Mouse (Mus musculus): ENCODE measurements around the gene Ulk4. TPM values are rescaled to one million over a fixed set of nuclear protein-coding genes. Genes with fewer than 3 reads are reported as not detected.

Gene Ulk4
- polyA plus RNA-seq, 1 experiment from 2014 or later, result 65.6 TPM

GRCm38 (mm10) chr9:121302543-121302942 is 25.5 kb upstream of the Ulk4 start:
- ATAC-seq (ENCODE audit: low FRiP score) (no peak), DNase-seq (ENCODE audit: low spot score) (no peak)
- peaks cover 50% of the 10 kb centered on the region for H3K4me1 ChIP-seq (replicated peaks; ENCODE audit: control insufficient read depth, insufficient read depth, low read length)
- no peak overlapping the region for H3K9ac ChIP-seq
- no peak overlapping the region for H3K4me3 ChIP-seq (replicated peaks; ENCODE audit: low read length)
- WGBS, result 91% methylated on average over 7 of the region's 8 CpGs
- no peaks in the 10 kb centered on the region for H3K27me3 ChIP-seq (ENCODE audit: control insufficient read depth, insufficient read depth, low read length)
- H3K9me3 ChIP-seq (ENCODE audit: control insufficient read depth, low read length), result no peaks in the 10 kb centered on the region
- H3K27ac ChIP-seq, result no peak overlapping the region
- no peaks in the 10 kb centered on the region for H3K36me3 ChIP-seq (replicated peaks; ENCODE audit: control insufficient read depth, insufficient read depth)
- H3K4me2 ChIP-seq (replicated peaks), result no peak overlapping the region

DNA sequence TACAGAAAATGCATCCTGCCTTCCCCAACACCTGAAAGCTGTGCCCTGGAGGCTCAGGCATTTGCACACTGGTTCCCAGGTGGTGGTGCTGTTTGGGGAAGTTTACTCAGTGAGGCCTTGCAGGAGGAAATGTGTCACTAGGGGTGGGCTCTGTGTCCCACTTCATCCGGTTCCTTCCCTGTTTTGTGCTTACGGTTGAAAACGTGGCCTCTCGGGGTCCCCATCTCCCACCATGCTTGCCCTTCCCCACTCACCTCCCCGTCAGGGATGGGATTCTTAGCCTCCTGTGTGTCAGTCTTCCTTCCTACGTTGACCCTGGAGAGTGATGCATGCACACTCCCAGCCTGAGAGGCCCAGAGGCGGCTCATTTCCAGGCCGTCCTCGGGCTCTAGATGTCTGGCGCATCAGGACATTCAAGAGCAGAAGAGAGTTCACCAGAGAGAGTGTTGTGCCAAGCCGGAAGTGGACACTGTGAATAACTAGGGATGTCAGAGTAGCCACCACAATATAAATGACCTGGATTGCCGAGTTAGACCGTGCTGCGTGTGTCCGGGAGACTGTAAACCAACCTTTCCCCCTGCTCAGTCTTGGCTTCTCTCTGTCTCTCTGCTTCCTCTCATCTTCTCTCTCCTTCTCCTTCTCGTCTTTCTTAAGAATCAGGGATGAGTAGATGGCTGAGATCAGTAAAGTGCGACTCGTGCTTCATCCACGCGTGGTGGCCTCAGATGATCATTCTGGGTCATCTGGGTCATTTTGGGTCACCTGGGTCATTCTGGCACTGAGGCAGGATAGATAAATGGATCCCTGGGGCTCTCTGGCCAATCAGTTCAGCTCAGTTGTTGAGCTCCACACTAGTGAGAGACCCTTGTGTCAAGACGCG is 24.3 kb upstream of the Ulk4 start:
- H3K4me1 ChIP-seq (replicated peaks; ENCODE audit: control insufficient read depth, insufficient read depth, low read length), result peaks cover 50% of the 10 kb centered on the region
- no peak overlapping the region for H3K9ac ChIP-seq
- 0 out of 2 replicates have a peak overlapping the region, but pooled peaks have one; percentile 92 for H3K4me2 ChIP-seq (replicated peaks)

DNA sequence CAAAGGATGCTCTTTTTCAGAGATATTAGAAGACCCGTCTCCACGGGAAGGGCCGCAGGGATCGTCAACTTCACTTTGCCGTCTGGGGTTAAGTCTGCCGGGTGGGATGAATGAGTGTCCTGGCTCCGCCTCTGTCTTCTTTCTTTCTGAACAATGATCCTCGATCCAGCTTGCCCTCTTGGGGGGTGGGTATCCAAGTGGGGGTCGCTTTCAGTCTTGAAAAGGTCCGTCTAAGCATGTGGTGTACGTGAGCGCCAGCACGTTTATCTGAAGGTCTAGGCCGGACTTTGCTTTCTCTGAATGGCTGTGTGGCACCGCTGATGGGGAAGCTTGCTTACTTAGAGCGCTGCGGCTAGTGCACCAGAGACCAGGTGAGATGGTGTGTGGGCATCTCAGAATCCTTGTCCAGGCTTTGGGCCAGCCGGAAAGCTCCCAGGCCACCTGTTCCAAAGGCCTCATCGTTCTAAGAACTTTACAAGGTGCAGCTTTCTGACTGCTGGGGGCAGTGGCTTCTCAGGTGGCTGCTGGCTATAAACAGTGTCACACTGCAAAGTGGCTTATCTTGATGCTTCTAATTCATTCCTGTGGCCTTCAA is 23.1 kb upstream of the Ulk4 start:
- H3K27ac ChIP-seq, result peak overlapping the region; percentile 48; the same call in 1 of the 2 replicates
- no peaks in the 10 kb centered on the region for H3K27me3 ChIP-seq (ENCODE audit: control insufficient read depth, insufficient read depth, low read length)
- DNase-seq (ENCODE audit: low spot score) (no peak), ATAC-seq (ENCODE audit: low FRiP score) (no peak)
- H3K4me2 ChIP-seq (replicated peaks), result peak overlapping the region; percentile 92
- H3K4me3 ChIP-seq (replicated peaks; ENCODE audit: low read length), result peak overlapping the region; percentile 82
- H3K36me3 ChIP-seq (replicated peaks; ENCODE audit: control insufficient read depth, insufficient read depth), result no peaks in the 10 kb centered on the region
- no peaks in the 10 kb centered on the region for H3K9me3 ChIP-seq (ENCODE audit: control insufficient read depth, low read length)
- H3K4me1 ChIP-seq (replicated peaks; ENCODE audit: control insufficient read depth, insufficient read depth, low read length), result peaks cover 50% of the 10 kb centered on the region
- WGBS, result 12% methylated on average over 19 of the region's 19 CpGs
- peak overlapping the region; percentile 90 for H3K9ac ChIP-seq

More for the DNA sequence above, 24.3 kb upstream of the Ulk4 start:
- Histone ChIP-seq H3K36me3 (replicated peaks; ENCODE audit: control insufficient read depth, insufficient read depth) (no peaks in the 10 kb centered on the region), H3K27ac (no peak overlapping the region), H3K9me3 (ENCODE audit: control insufficient read depth, low read length) (no peaks in the 10 kb centered on the region), H3K27me3 (ENCODE audit: control insufficient read depth, insufficient read depth, low read length) (no peaks in the 10 kb centered on the region), H3K4me3 (replicated peaks; ENCODE audit: low read length) (no peak overlapping the region)
- ATAC-seq (ENCODE audit: low FRiP score) (no peak), DNase-seq (ENCODE audit: low spot score) (no peak)
- 65% methylated on average over 22 of the region's 22 CpGs for WGBS

GRCm38 (mm10) chr9:121299223-121299755 is 22.3 kb upstream of the Ulk4 start:
- H3K4me2 ChIP-seq (replicated peaks), result peak overlapping the region; percentile 92
- no peaks in the 10 kb centered on the region for H3K9me3 ChIP-seq (ENCODE audit: control insufficient read depth, low read length)
- WGBS, result 36% methylated on average over 9 of the region's 9 CpGs
- H3K27me3 ChIP-seq (ENCODE audit: control insufficient read depth, insufficient read depth, low read length), result no peaks in the 10 kb centered on the region
- no peaks in the 10 kb centered on the region for H3K36me3 ChIP-seq (replicated peaks; ENCODE audit: control insufficient read depth, insufficient read depth)
- ATAC-seq (ENCODE audit: low FRiP score) (no peak), DNase-seq (ENCODE audit: low spot score) (no peak)
- peak overlapping the region; percentile 48; the same call in 1 of the 2 replicates for H3K27ac ChIP-seq
- peak overlapping the region; percentile 82 for H3K4me3 ChIP-seq (replicated peaks; ENCODE audit: low read length)
- peak overlapping the region; percentile 90; the same call in 1 of the 2 replicates for H3K9ac ChIP-seq
- H3K4me1 ChIP-seq (replicated peaks; ENCODE audit: control insufficient read depth, insufficient read depth, low read length), result peaks cover 46% of the 10 kb centered on the region

DNA sequence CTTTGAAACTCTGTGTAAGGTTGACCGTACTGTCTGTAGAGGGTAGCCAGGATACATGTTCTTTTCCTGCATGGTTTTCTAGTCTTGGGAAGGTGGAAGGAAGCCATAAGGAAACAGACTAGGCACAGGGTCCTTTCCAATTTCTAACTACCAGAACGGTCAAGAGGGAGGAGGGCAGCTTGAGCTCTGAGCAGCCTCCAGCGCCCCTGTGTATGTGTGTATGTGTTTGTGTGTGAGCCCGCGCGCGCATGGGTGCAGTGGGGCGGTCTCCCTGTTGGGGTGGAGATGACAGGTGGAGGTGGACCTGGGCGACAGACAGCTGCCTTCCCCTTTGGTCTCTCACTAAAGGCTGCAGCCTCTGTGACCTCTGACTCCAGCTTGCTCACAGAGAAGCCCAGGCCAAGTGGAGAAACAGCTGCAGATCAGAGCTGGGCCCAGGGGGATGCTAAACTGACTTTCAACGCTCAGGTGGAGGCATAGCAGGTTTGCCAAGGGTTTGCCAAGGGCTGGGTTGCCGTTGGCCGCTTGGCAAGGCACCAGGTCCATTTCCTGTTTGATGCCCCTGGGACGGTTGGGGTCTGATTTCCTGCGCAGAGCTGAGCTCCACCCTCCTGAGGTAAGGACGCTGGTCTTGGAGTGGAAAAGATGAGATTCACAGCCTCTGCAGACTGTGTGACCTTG is 21.6 kb upstream of the Ulk4 start:
- peak overlapping the region; percentile 90 for H3K9ac ChIP-seq
- ATAC-seq (ENCODE audit: low FRiP score), result no peak
- no peak for DNase-seq (ENCODE audit: low spot score)
- H3K36me3 ChIP-seq (replicated peaks; ENCODE audit: control insufficient read depth, insufficient read depth), result no peaks in the 10 kb centered on the region
- H3K4me3 ChIP-seq (replicated peaks; ENCODE audit: low read length), result peak overlapping the region; percentile 82
- no peaks in the 10 kb centered on the region for H3K27me3 ChIP-seq (ENCODE audit: control insufficient read depth, insufficient read depth, low read length)
- peaks cover 39% of the 10 kb centered on the region for H3K4me1 ChIP-seq (replicated peaks; ENCODE audit: control insufficient read depth, insufficient read depth, low read length)
- H3K27ac ChIP-seq, result no peak overlapping the region
- WGBS, result 15% methylated on average over 15 of the region's 15 CpGs
- no peaks in the 10 kb centered on the region for H3K9me3 ChIP-seq (ENCODE audit: control insufficient read depth, low read length)
- H3K4me2 ChIP-seq (replicated peaks), result peak overlapping the region; percentile 92

GRCm38 (mm10) chr9:121298065-121298398 is 21.0 kb upstream of the Ulk4 start:
- Histone ChIP-seq H3K4me3 (replicated peaks; ENCODE audit: low read length) (peak overlapping the region; percentile 82), H3K36me3 (replicated peaks; ENCODE audit: control insufficient read depth, insufficient read depth) (no peaks in the 10 kb centered on the region), H3K27me3 (ENCODE audit: control insufficient read depth, insufficient read depth, low read length) (no peaks in the 10 kb centered on the region), H3K27ac (no peak overlapping the region), H3K4me1 (replicated peaks; ENCODE audit: control insufficient read depth, insufficient read depth, low read length) (peaks cover 35% of the 10 kb centered on the region), H3K4me2 (replicated peaks) (peak overlapping the region; percentile 92), H3K9ac (peak overlapping the region; percentile 90), H3K9me3 (ENCODE audit: control insufficient read depth, low read length) (no peaks in the 10 kb centered on the region)
- no peak for ATAC-seq (ENCODE audit: low FRiP score)
- DNase-seq (ENCODE audit: low spot score), result no peak
- WGBS, result 1% methylated on average over 7 of the region's 7 CpGs

- peak within 1 kb of the TSS; percentile 90 for H3K9ac ChIP-seq
- H3K4me1 ChIP-seq (replicated peaks; ENCODE audit: control insufficient read depth, insufficient read depth, low read length), result peaks cover 35% of the 10 kb centered on the region
- H3K4me3 ChIP-seq (replicated peaks; ENCODE audit: low read length), result peak within 1 kb of the TSS; percentile 82
- no peaks in the 10 kb centered on the region for H3K27me3 ChIP-seq (ENCODE audit: control insufficient read depth, insufficient read depth, low read length)
- H3K36me3 ChIP-seq (replicated peaks; ENCODE audit: control insufficient read depth, insufficient read depth), result no peaks in the 10 kb centered on the region
- peak; percentile 75 for DNase-seq (ENCODE audit: low spot score)
- ATAC-seq (ENCODE audit: low FRiP score), result peak; percentile 87
- peak within 1 kb of the TSS; percentile 71 for H3K27ac ChIP-seq
- peak within 1 kb of the TSS; percentile 92 for H3K4me2 ChIP-seq (replicated peaks)
- no peaks in the 10 kb centered on the region for H3K9me3 ChIP-seq (ENCODE audit: control insufficient read depth, low read length)
- WGBS, result under 1% methylated on average over 99 of the region's 116 CpGs
These were observed 20.4 kb upstream of the Ulk4 start, which contains the start of gene Trak1 for GRCm38 (mm10) chr9:121297171-121298064. Gene Trak1, plus strand, starts transcription at chr9:121297502.

DNA sequence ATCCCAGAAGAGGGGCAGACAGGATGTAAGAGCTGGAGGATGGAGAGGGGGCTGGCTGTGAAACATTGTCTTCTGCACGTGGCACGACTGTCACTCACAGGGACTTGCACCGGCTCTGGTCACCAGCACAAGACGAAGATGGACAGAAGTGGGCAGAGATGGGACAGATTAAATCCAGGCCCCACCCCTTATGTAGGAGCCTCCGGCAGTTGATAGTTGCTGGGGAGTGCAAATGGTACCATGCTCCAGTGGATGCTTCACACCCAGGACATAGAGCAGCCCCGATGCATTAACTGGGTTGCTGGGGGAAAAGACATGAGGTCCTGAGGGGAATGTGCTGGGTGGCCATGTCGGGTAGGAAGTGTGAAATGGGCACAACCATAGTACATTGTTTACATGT is 18.2 kb upstream of the Ulk4 start:
- Histone ChIP-seq H3K9me3 (ENCODE audit: control insufficient read depth, low read length) (no peaks in the 10 kb centered on the region), H3K36me3 (replicated peaks; ENCODE audit: control insufficient read depth, insufficient read depth) (no peaks in the 10 kb centered on the region), H3K4me2 (replicated peaks) (no peak overlapping the region), H3K27ac (no peak overlapping the region), H3K4me1 (replicated peaks; ENCODE audit: control insufficient read depth, insufficient read depth, low read length) (peaks cover 22% of the 10 kb centered on the region), H3K4me3 (replicated peaks; ENCODE audit: low read length) (no peak overlapping the region), H3K27me3 (ENCODE audit: control insufficient read depth, insufficient read depth, low read length) (no peaks in the 10 kb centered on the region), H3K9ac (no peak overlapping the region)
- 84% methylated on average over 7 of the region's 7 CpGs for WGBS
- ATAC-seq (ENCODE audit: low FRiP score) (no peak), DNase-seq (ENCODE audit: low spot score) (no peak)

Data from hindbrain, embryonic 14.5 days (tissue).